Mouse (Mus musculus) MEL (cell line): ENCODE data around the gene Dhx38. TPM values are rescaled to one million over a fixed set of nuclear protein-coding genes. Genes with fewer than 3 reads are reported as not detected.

Source experiments
- DNase-seq: peaks from one replicate; pipeline ENCODE4 v3.0.0; 2011; ENCODE audit warnings: low read depth, low spot score
- H3K27ac ChIP-seq: 2 replicates; pipeline ENCODE4 v1.5.1; 2012; ENCODE audit warnings: low read depth, mild to moderate bottlenecking, control low read depth, low read length, moderate library complexity; ENCODE audit not compliant: control insufficient read depth
- H3K27me3 ChIP-seq, 2 experiments: fragments of 150-350 bp in 1 of 2; sonication (generic) in 1 of 2; 2 replicates each; pipeline ENCODE4 v1.6.1; 2012; ENCODE audit warnings: low read length in 2 of 2, mild to moderate bottlenecking in 2 of 2, improper control_type of control experiment in 1 of 2, moderate library complexity in 1 of 2; ENCODE audit not compliant: insufficient read depth in 2 of 2, control insufficient read depth in 1 of 2
- H3K36me3 ChIP-seq, 2 experiments: 2 replicates each; pipeline ENCODE4 v1.6.1; 2012 to 2014; ENCODE audit warnings: low read length in 2 of 2, improper control_type of control experiment in 1 of 2, inconsistent platforms in 1 of 2, mild to moderate bottlenecking in 1 of 2; ENCODE audit not compliant: insufficient read depth in 2 of 2, control insufficient read depth in 1 of 2
- H3K4me1 ChIP-seq, 2 experiments: fragments of 150-350 bp in 1 of 2; sonication (generic) in 1 of 2; 2 replicates each; pipeline ENCODE4 v1.6.1; 2012; ENCODE audit warnings: low read length in 2 of 2, improper control_type of control experiment in 1 of 2, mild to moderate bottlenecking in 1 of 2; ENCODE audit not compliant: insufficient read depth in 2 of 2, control insufficient read depth in 1 of 2
- H3K4me3 ChIP-seq, 2 experiments: fragments of 150-350 bp in 1 of 2; sonication (generic) in 1 of 2; 2 replicates each; pipeline ENCODE4 v1.5.1; 2012; ENCODE audit warnings: low read depth in 2 of 2, low read length in 2 of 2, mild to moderate bottlenecking in 2 of 2, moderate library complexity in 2 of 2, control low read depth in 1 of 2, improper control_type of control experiment in 1 of 2; ENCODE audit not compliant: control insufficient read depth in 1 of 2, insufficient read depth in 1 of 2
- H3K79me2 ChIP-seq: 2 replicates; pipeline ENCODE4 v1.6.1; 2012; ENCODE audit warnings: mild to moderate bottlenecking, low read length, moderate library complexity; ENCODE audit not compliant: control insufficient read depth, poor library complexity, insufficient read depth
- H3K9ac ChIP-seq: 2 replicates; pipeline ENCODE4 v1.6.1; 2012; ENCODE audit warnings: low read depth, mild to moderate bottlenecking, control low read depth, low read length, moderate library complexity; ENCODE audit not compliant: control insufficient read depth, poor library complexity, severe bottlenecking
- H3K9me3 ChIP-seq: fragments of 150-350 bp; sonication (generic); replicated peaks from 2 replicates; pipeline ENCODE4 v1.6.1; 2012; ENCODE audit warnings: mild to moderate bottlenecking, low read length, improper control_type of control experiment, moderate library complexity; ENCODE audit not compliant: insufficient read depth
- BHLHE40 ChIP-seq: IDR thresholded peaks from 2 replicates; pipeline ENCODE4 v1.6.1; 2012; ENCODE audit warnings: low read depth, mild to moderate bottlenecking, inconsistent platforms, low read length, improper control_type of control experiment, borderline replicate concordance
- CHD1 ChIP-seq: IDR thresholded peaks from 2 replicates; pipeline ENCODE4 v1.6.1; 2012; ENCODE audit warnings: low read depth, mild to moderate bottlenecking, inconsistent platforms, low read length, improper control_type of control experiment
- CTCF ChIP-seq, 3 experiments: IDR thresholded peaks in 2 of 3; conservative IDR thresholded peaks in 1 of 3; 2 replicates each; pipeline ENCODE4 v1.5.1; 2011 to 2012; ENCODE audit warnings: low read length in 3 of 3, low read depth in 2 of 3, mild to moderate bottlenecking in 2 of 3, improper control_type of control experiment in 1 of 3, inconsistent platforms in 1 of 3, mixed read lengths in 1 of 3, moderate library complexity in 1 of 3; ENCODE audit not compliant: control insufficient read depth in 1 of 3, insufficient read depth in 1 of 3, poor library complexity in 1 of 3, severe bottlenecking in 1 of 3
- EP300 ChIP-seq, 2 experiments: IDR thresholded peaks; 2 replicates each; pipeline ENCODE4 v1.6.1; 2011; ENCODE audit warnings: improper control_type of control experiment in 2 of 2, low read length in 2 of 2, low read depth in 1 of 2, mild to moderate bottlenecking in 1 of 2
- GATA1 ChIP-seq: IDR thresholded peaks from 2 replicates; pipeline ENCODE4 v1.6.1; 2011; ENCODE audit warnings: low read depth, low read length, improper control_type of control experiment
- HCFC1 ChIP-seq: IDR thresholded peaks from 2 replicates; pipeline ENCODE4 v1.6.1; 2012; ENCODE audit warnings: low read depth, mild to moderate bottlenecking, inconsistent platforms, low read length, improper control_type of control experiment, moderate library complexity
- JUND ChIP-seq: IDR thresholded peaks from 2 replicates; pipeline ENCODE4 v1.6.1; 2011; ENCODE audit warnings: low read depth, mild to moderate bottlenecking, improper control_type of control experiment, low read length
- POLR2A ChIP-seq, 2 experiments: IDR thresholded peaks; 2 replicates each; pipeline ENCODE4 v1.6.1; 2011 to 2012; ENCODE audit warnings: low read length in 2 of 2, mild to moderate bottlenecking in 2 of 2, control low read depth in 1 of 2, improper control_type of control experiment in 1 of 2, low read depth in 1 of 2, moderate library complexity in 1 of 2; ENCODE audit not compliant: control insufficient read depth in 1 of 2, insufficient read depth in 1 of 2, poor library complexity in 1 of 2
- RAD21 ChIP-seq: IDR thresholded peaks from 2 replicates; pipeline ENCODE4 v1.6.1; 2011; ENCODE audit warnings: mild to moderate bottlenecking, low read depth, low read length, improper control_type of control experiment
- SMC3 ChIP-seq: IDR thresholded peaks from 2 replicates; pipeline ENCODE4 v1.6.1; 2011; ENCODE audit warnings: low read depth, low read length, improper control_type of control experiment
- TBP ChIP-seq: IDR thresholded peaks from 2 replicates; pipeline ENCODE4 v1.8.0; 2011; ENCODE audit warnings: low read depth, low read length, improper control_type of control experiment
- ZC3H11A ChIP-seq: IDR thresholded peaks from 2 replicates; pipeline ENCODE4 v1.6.1; 2012; ENCODE audit warnings: low read depth, mild to moderate bottlenecking, inconsistent platforms, low read length, improper control_type of control experiment
- ZKSCAN1 ChIP-seq: IDR thresholded peaks from 2 replicates; pipeline ENCODE4 v1.6.1; 2012; ENCODE audit warnings: low read depth, mild to moderate bottlenecking, inconsistent platforms, low read length, improper control_type of control experiment, moderate library complexity
- ZMIZ1 ChIP-seq: IDR thresholded peaks from 2 replicates; pipeline ENCODE4 v1.6.1; 2012; ENCODE audit warnings: low read depth, mild to moderate bottlenecking, inconsistent platforms, low read length, improper control_type of control experiment, moderate library complexity
- polyA plus RNA-seq, 2 experiments: library from polyadenylated mRNA; stranded (reverse) in 1 of 2; unstranded in 1 of 2; fragments of >175 nt in 1 of 2; fragments of >200 nt in 1 of 2; gene quantifications; 2 replicates each; pipeline versions ENCODE4 v1.2.1 to v1.2.4; 2012; ENCODE audit warnings: low replicate concordance in 2 of 2, low read depth in 1 of 2; ENCODE audit not compliant: insufficient read length in 2 of 2, insufficient read depth in 1 of 2, missing spikeins in 1 of 2
- total RNA-seq: library from RNA; depleted of rRNA; stranded (reverse); fragments of 300-350 nt; gene quantifications from 2 replicates; pipeline ENCODE4 v1.2.3, GENCODE M21; 2012

Dhx38 gene
- total and polyA plus RNA-seq, 3 experiments = 43.3 to 72.1 (median 54.6) TPM

DNA sequence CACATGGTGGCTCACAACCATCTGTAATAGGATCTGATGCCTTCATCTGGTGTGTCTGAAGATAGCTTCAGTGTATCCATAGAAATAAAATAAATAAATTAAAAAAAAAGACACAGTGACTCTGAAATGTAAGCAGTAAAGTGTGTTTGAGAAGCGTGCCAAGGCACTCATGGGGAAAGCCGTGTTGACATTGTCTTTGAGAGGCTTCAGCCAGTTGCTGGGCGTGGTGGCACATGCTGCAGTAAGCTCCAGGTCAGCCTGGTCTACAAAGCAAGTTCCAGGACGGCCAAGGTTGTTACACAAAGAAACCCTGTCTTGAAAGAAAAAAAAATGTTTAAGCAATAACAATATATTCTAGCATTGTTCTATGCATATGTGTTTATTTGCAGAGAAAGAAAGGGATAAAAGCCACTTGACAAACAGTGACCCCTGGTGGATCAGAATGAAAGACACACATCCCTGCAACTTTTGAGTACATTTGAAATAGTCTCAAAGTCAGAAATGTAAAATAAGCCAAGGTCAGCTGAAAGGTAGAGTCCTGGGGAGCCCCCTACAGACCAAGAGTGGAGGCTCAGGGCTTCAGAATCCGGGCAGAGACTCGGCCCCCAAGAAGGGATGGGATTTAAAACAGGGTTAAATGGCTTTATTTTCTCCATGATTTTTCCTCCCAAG is 27.6 kb upstream of the Dhx38 start:
- H3K27me3 ChIP-seq = no peaks in the 10 kb centered on the region
- H3K9me3 ChIP-seq = no peaks in the 10 kb centered on the region
- 0 out of 2 replicates have a peak, but pooled peaks have one; percentile 34 for TF ChIP-seq TBP
- no peak for TF ChIP-seq POLR2A (IDR thresholded peaks at IDR 0.05; ENCODE audit: control insufficient read depth in 1 of 2, insufficient read depth in 1 of 2, low read depth in 1 of 2, low read length in 2 of 2, poor library complexity in 1 of 2)
- peak; percentile 50 for TF ChIP-seq SMC3
- TF ChIP-seq JUND = no peak
- no peak for TF ChIP-seq CHD1
- TF ChIP-seq RAD21 = peak; percentile 63
- 0 out of 2 replicates have a peak, but pooled peaks have one; percentile 39 for TF ChIP-seq ZC3H11A
- TF ChIP-seq ZMIZ1 = no peak
- TF ChIP-seq CTCF (IDR thresholded peaks at IDR 0.05 in 2 of 3, conservative IDR thresholded peaks at IDR 0.05 in 1 of 3; ENCODE audit: control insufficient read depth in 1 of 3, insufficient read depth in 1 of 3, low read depth in 2 of 3, low read length in 3 of 3, poor library complexity in 1 of 3, severe bottlenecking in 1 of 3) = peak; percentile 9 to 79 (median 70); a peak in 4 of 6 replicates
- TF ChIP-seq ZKSCAN1 = no peak
- no peak for TF ChIP-seq GATA1
- no peak for TF ChIP-seq EP300 (IDR thresholded peaks at IDR 0.05; ENCODE audit: low read depth in 1 of 2, low read length in 2 of 2)
- no peak for TF ChIP-seq BHLHE40
- TF ChIP-seq, all 39 proteins: peak for 5
- Histone ChIP-seq H3K9ac (no peak overlapping the region), H3K4me1 (peaks cover 2 to 13% of the 10 kb centered on the region in 2 experiments; a peak in 3 of 4 replicates), H3K4me3 (no peak overlapping the region), H3K79me2 (no peaks in the 10 kb centered on the region), H3K36me3 (peaks cover 0 to 11% of the 10 kb centered on the region in 2 experiments; a peak in 3 of 4 replicates), H3K27ac (no peak overlapping the region)
- DNase-seq = peak; percentile 78

DNA sequence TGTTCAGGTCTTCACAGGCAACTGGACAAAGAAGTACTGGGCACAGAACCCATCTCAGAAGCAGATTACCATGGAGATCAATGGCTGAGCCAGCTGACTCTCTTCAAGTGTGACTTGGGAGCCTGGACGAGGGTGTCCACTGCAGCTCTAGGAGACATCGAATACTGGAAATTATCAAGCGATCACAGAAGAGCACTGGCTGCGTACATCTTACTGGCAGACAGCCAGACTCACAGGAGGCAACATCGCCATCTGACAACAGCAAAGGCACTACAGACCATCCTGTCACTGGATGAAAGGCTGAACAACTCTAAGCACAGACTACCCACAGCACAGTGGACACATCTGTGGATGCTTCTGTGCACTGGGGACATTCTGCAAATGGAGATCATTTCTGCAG is 26.5 kb upstream of the Dhx38 start:
- Histone ChIP-seq H3K9ac (no peak overlapping the region), H3K4me3 (no peak overlapping the region), H3K27me3 (no peaks in the 10 kb centered on the region), H3K27ac (no peak overlapping the region), H3K36me3 (peaks cover 0 to 11% of the 10 kb centered on the region in 2 experiments; a peak in 3 of 4 replicates), H3K4me1 (peaks cover 2 to 13% of the 10 kb centered on the region in 2 experiments; a peak in 3 of 4 replicates), H3K79me2 (no peaks in the 10 kb centered on the region), H3K9me3 (no peaks in the 10 kb centered on the region)
- TF ChIP-seq EP300 (IDR thresholded peaks at IDR 0.05; ENCODE audit: low read depth in 1 of 2, low read length in 2 of 2) = peak in 1 of 2 experiments; percentile 28; a peak in 1 of 4 replicates
- TF ChIP-seq HCFC1 = no peak
- peak; percentile 54 for DNase-seq
